Mouse (Mus musculus) intestine, embryonic 16.5 days (tissue): ENCODE results near the gene Ip6k3. TPM values are rescaled to one million over a fixed set of nuclear protein-coding genes. Genes with fewer than 3 reads are reported as not detected.

ENCODE experiments used
- ATAC-seq: fragments of 200-750 bp; cut with Nextera tagmentation; 2 replicates; pipeline ENCODE4 v1.8.0; 2017; ENCODE audit warnings: moderate TSS enrichment, moderate library complexity
- H3K27ac ChIP-seq: fragments of 300-500 bp; sonication (generic); 2 replicates; pipeline ENCODE4 v1.5.1; 2014; ENCODE audit warnings: mild to moderate bottlenecking, low read length
- H3K27me3 ChIP-seq: fragments of 300-500 bp; sonication (generic); replicated peaks from 2 replicates; pipeline ENCODE4 v1.6.1; 2014; ENCODE audit warnings: low read length, control low read depth, mixed read lengths; ENCODE audit not compliant: control insufficient read depth, insufficient read depth
- H3K36me3 ChIP-seq: fragments of 300-500 bp; sonication (generic); 2 replicates; pipeline ENCODE4 v1.6.1; 2014; ENCODE audit warnings: low read length, control low read depth; ENCODE audit not compliant: control insufficient read depth, insufficient read depth
- H3K4me1 ChIP-seq: fragments of 300-500 bp; sonication (generic); 2 replicates; pipeline ENCODE4 v1.6.1; 2014; ENCODE audit warnings: low read length, control low read depth, mixed read lengths; ENCODE audit not compliant: control insufficient read depth, insufficient read depth
- H3K4me2 ChIP-seq: fragments of 300-500 bp; sonication (generic); 2 replicates; pipeline ENCODE4 v1.6.1; 2014; ENCODE audit warnings: low read depth, low read length, control low read depth
- H3K4me3 ChIP-seq: fragments of 300-500 bp; sonication (generic); 2 replicates; pipeline ENCODE4 v1.5.1; 2014; ENCODE audit warnings: mild to moderate bottlenecking, low read length
- H3K9ac ChIP-seq: fragments of 300-500 bp; sonication (generic); 2 replicates; pipeline ENCODE4 v1.6.1; 2014; ENCODE audit warnings: low read depth, low read length
- H3K9me3 ChIP-seq: fragments of 300-500 bp; sonication (generic); 2 replicates; pipeline ENCODE4 v1.6.1; 2016; ENCODE audit warnings: low read length, control low read depth; ENCODE audit not compliant: control insufficient read depth
- WGBS: fragments of 180-500 bp; shearing (Covaris S2); extraction: QIAGEN DNeasy Blood & Tissue Kit; methylation state at CpG from one replicate; pipeline ENCODE4 v1.1.7; 2014; 5-methylcytosine and 5-hydroxymethylcytosine counted together
- polyA plus RNA-seq: library from polyadenylated mRNA; unstranded; fragments of >200 nt; fragmentation: Nextera tagmentation; extraction: Ambion mirVana; gene quantifications from 2 replicates; pipeline ENCODE4 v1.2.1, GENCODE M21; 2015

The Ip6k3 gene
- polyA plus RNA-seq, 1 experiment from 2014 or later = 0.11 TPM

DNA sequence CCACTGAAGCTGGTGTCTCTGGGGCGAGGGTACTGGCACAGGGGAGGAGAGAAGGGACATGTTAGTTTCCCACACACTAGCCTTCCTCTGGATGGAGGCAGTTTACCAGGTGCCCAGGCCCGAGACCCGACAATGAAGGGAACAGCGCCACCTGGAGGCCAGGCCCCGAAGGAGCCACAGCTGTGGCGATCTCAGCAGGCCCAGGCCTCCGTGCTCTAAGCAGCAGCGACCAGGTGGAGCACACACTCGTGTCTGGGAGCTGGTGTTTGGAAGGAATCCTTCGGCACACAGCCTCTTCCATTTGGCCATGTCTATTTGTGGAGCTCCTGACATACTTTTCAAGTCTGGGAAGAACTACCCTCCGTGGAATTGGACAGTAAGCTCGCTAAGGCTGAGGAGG, 42.4 kb downstream of the Ip6k3 start:
- Histone ChIP-seq H3K4me1 (peaks cover 47% of the 10 kb centered on the region), H3K27ac (no peak overlapping the region), H3K27me3 (no peaks in the 10 kb centered on the region), H3K4me2 (no peak overlapping the region), H3K36me3 (peaks cover 6% of the 10 kb centered on the region), H3K4me3 (no peak overlapping the region), H3K9me3 (no peaks in the 10 kb centered on the region), H3K9ac (no peak overlapping the region)
- no peak; the same call in 1 of the 2 replicates for ATAC-seq
- 34% methylated on average over 12 of the region's 12 CpGs for WGBS

DNA sequence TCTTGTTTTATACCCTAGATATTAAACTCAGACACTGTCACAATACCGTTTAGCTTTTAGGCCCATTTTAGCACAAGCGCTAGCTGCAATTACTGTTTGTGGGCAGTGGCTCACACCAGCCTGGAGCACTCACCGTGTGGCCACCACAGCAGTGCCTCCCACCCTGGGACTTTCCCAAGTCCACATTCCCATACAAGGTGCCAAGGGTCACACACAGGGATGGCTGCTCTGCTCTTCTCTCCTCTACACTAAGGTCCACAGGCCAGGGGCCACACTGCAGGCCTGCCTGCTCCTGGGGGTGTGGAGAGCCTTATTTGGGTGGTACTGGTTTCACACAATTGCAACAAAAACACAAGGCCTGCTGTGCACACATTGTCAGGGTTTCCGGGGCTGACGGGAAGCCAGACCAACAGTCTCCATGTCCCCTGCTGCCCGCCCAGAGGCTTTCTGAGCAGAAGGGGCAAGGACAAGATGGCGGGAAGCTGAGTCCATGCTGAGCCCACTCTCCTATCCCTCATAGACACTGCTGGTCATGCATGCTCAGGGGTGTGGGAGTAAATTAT, 43.7 kb downstream of the Ip6k3 start:
- WGBS = 86% methylated on average over 7 of the region's 7 CpGs
- H3K27me3 ChIP-seq = no peaks in the 10 kb centered on the region
- no peak overlapping the region for H3K9ac ChIP-seq
- H3K36me3 ChIP-seq = peaks cover 10% of the 10 kb centered on the region
- no peaks in the 10 kb centered on the region for H3K9me3 ChIP-seq
- ATAC-seq = no peak
- no peak overlapping the region for H3K4me2 ChIP-seq
- peaks cover 50% of the 10 kb centered on the region for H3K4me1 ChIP-seq
- H3K4me3 ChIP-seq = no peak overlapping the region
- H3K27ac ChIP-seq = peak overlapping the region; percentile 23; the same call in 1 of the 2 replicates

DNA sequence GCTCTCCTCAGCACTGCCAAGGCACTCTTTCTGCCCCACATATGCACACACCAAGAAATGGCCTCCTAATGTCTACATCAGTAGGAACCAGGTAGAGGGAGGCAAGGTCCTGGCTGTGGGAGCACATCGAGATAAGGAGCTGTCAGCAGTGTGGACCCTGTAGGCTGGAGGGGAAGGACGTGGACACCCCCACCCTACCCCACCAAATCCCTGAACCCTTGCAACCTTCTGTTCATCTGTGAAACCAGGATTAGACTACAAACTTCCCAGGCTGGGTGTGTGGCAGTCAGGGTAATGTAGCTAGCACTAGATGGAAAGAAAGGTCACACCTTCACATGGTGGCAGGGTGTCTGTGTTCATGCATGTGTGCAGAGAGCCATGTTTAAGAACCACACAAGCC, 44.5 kb downstream of the Ip6k3 start:
- H3K4me2 ChIP-seq = no peak overlapping the region
- WGBS = 92% methylated on average over 2 of the region's 2 CpGs
- no peak overlapping the region for H3K4me3 ChIP-seq
- H3K36me3 ChIP-seq = peaks cover 10% of the 10 kb centered on the region
- H3K9ac ChIP-seq = no peak overlapping the region
- no peaks in the 10 kb centered on the region for H3K27me3 ChIP-seq
- ATAC-seq = no peak
- H3K27ac ChIP-seq = no peak overlapping the region
- peaks cover 46% of the 10 kb centered on the region for H3K4me1 ChIP-seq
- no peaks in the 10 kb centered on the region for H3K9me3 ChIP-seq

DNA sequence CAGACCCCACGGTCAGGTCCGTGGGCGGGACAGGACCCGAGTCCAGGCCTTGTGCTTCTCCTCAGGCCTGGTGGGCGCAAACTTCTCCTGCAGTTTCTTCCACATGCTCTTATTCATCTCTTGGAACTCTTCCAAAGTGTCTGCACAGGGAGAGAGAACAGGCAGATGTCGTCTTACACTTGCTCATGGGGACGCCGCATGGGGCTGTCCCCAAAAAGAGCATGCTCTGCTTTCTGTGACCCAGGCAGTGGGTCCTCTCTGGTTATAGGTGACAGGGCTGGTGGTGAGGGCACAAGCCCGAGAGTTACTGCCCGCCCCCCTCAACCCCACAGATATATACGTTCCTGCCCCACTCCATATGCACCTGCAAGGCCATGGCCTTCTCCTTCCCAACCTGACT, 44.9 kb downstream of the Ip6k3 start:
- no peak for ATAC-seq
- Histone ChIP-seq H3K9me3 (no peaks in the 10 kb centered on the region), H3K27ac (no peak overlapping the region)

DNA sequence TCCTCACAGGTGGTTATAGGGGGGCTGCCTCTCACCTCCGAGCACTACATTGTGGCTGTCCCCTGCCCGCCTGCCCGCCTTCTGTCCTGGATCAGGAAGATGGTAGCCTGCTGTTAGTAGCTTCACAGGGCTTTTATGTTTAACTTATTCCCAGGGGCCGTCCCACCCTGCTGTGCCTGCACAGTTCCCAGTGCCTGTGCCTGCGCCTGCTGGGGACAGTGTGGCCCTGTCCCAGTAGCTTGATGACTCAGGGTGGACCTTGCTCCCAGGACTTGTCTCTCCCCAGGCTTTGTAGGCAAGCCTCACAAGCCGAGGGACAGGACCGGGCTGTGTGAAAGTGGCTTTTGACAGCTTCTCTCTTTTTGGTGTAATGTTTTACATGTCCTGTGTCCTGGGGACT, 45.8 kb downstream of the Ip6k3 start:
- H3K36me3 ChIP-seq = peaks cover 14% of the 10 kb centered on the region
- 66% methylated on average over 7 of the region's 7 CpGs for WGBS

More for the DNA sequence above, 44.9 kb downstream of the Ip6k3 start:
- peaks cover 45% of the 10 kb centered on the region for H3K4me1 ChIP-seq
- H3K27me3 ChIP-seq = no peaks in the 10 kb centered on the region
- H3K9ac ChIP-seq = no peak overlapping the region
- peaks cover 10% of the 10 kb centered on the region for H3K36me3 ChIP-seq
- 68% methylated on average over 11 of the region's 11 CpGs for WGBS
- no peak overlapping the region for H3K4me3 ChIP-seq
- no peak overlapping the region for H3K4me2 ChIP-seq

DNA sequence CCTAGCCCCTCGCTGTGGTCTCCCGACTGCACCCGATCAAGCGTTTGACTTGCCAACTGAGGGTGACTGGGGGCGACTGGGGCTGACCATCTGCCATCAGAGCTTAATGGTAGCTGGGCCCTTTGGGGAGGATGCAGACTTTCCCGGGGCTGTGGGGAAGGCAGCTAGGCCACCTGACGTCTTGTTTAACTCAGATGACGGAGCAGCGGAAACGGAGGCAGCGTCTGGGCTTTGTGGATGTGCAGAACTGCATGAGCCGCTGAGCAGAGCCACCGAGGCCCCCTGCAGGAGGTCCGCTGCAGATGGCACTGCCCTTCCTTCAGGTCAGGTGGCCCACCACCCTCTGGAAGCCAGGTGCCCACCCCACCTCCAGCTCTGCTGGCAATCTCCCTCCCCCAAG, 46.3 kb downstream of the Ip6k3 start:
- Histone ChIP-seq H3K9ac (peak overlapping the region; percentile 37; the same call in 1 of the 2 replicates), H3K27me3 (no peaks in the 10 kb centered on the region), H3K4me2 (no peak overlapping the region), H3K4me3 (no peak overlapping the region), H3K27ac (peak overlapping the region; percentile 31), H3K9me3 (no peaks in the 10 kb centered on the region), H3K4me1 (peaks cover 37% of the 10 kb centered on the region), H3K36me3 (peaks cover 19% of the 10 kb centered on the region)
- ATAC-seq = no peak
- 53% methylated on average over 14 of the region's 14 CpGs for WGBS

More for the DNA sequence above, 45.8 kb downstream of the Ip6k3 start:
- H3K4me2 ChIP-seq = no peak overlapping the region
- peak overlapping the region; percentile 48 for H3K27ac ChIP-seq
- H3K4me1 ChIP-seq = peaks cover 42% of the 10 kb centered on the region
- ATAC-seq = peak; percentile 87
- H3K9me3 ChIP-seq = no peaks in the 10 kb centered on the region
- H3K9ac ChIP-seq = peak overlapping the region; percentile 37; the same call in 1 of the 2 replicates
- H3K4me3 ChIP-seq = no peak overlapping the region
- H3K27me3 ChIP-seq = no peaks in the 10 kb centered on the region

DNA sequence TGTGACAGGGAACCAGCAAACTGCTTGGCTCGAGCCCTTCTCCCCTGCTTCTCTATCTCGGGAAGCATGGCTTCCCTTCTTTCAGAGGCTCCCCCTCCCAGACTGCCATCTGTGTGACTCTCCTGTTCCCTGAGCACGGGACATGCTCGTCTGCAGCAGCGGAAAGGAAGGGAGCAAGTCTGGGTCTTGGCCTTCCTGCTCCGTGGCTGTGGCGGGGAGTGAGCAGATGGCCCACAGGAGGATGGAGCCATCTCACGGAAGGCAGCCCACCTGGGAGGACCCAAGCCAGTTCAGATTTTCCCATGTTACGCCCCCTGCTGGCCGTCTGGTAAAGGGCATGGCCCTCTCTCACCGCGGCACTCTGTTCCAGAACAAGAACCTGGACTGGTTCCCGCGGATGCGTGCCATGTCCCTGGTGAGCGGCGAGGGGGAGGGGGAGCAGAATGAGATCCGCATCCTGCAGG, 47.0 kb downstream of the Ip6k3 start:
- Histone ChIP-seq H3K27ac (peak overlapping the region; percentile 35; the same call in 1 of the 2 replicates), H3K4me1 (peaks cover 32% of the 10 kb centered on the region), H3K9ac (0 out of 2 replicates have a peak overlapping the region, but pooled peaks have one; percentile 37), H3K4me2 (no peak overlapping the region), H3K36me3 (peaks cover 26% of the 10 kb centered on the region), H3K4me3 (no peak overlapping the region), H3K9me3 (no peaks in the 10 kb centered on the region), H3K27me3 (no peaks in the 10 kb centered on the region)
- 18% methylated on average over 18 of the region's 18 CpGs for WGBS
- no peak for ATAC-seq

DNA sequence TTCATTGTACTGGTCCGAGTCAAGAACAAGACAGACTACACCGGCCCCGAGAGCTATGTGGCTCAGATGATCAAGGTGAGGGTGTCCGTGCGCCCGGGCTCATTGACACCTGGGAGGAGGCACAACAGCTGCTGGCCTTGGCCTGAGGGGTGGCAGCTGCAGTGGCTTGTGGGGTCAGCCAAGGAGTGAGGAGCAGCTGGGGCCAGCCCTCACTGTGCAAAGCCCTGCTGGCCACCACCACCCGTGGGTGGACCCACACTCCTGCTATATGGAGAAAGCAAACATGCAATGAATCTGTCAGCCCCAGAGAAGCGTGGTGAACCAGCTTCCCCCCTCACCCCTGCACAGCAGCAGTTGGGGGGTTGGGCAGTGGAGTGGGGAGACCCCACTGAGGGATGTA, 47.6 kb downstream of the Ip6k3 start:
- no peak overlapping the region for H3K4me3 ChIP-seq
- H3K36me3 ChIP-seq = peaks cover 29% of the 10 kb centered on the region
- H3K27me3 ChIP-seq = no peaks in the 10 kb centered on the region
- H3K4me1 ChIP-seq = peaks cover 32% of the 10 kb centered on the region
- WGBS = 67% methylated on average over 8 of the region's 8 CpGs
- no peak for ATAC-seq
- no peak overlapping the region for H3K4me2 ChIP-seq
- H3K27ac ChIP-seq = 0 out of 2 replicates have a peak overlapping the region, but pooled peaks have one; percentile 35
- no peak overlapping the region for H3K9ac ChIP-seq
- no peaks in the 10 kb centered on the region for H3K9me3 ChIP-seq

DNA sequence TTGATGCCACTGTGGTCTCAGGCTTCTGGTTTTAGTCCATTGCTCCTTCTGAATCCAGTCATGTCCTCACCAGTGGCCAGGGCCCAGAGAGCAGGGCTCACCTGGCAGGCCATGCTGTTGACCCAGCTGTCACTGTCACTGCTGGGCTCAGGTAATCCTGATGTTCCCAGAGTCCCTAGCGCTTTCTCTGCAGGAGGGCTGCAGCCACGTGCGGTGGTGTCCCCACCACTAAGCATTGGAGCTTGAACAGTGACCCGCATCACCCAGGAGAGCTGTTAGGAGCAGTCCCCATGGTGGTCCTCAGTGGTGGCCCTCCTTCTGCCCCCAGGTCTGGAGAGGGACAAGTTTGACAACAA, 48.1 kb downstream of the Ip6k3 start:
- Histone ChIP-seq H3K27me3 (no peaks in the 10 kb centered on the region), H3K4me1 (peaks cover 32% of the 10 kb centered on the region)

More for the DNA sequence above, 48.1 kb downstream of the Ip6k3 start:
- 83% methylated on average over 4 of the region's 4 CpGs for WGBS
- Histone ChIP-seq H3K27ac (no peak overlapping the region), H3K36me3 (peaks cover 29% of the 10 kb centered on the region; the same call in 1 of the 2 replicates), H3K4me3 (no peak overlapping the region), H3K9ac (no peak overlapping the region), H3K9me3 (no peaks in the 10 kb centered on the region), H3K4me2 (no peak overlapping the region)
- ATAC-seq = no peak
